Mouse (Mus musculus) myocyte (in vitro differentiated cells): ENCODE data around the gene Gprc5c.

Experiments used
- E2F4 ChIP-seq: IDR thresholded peaks from one replicate; pipeline ENCODE4 v1.6.1; 2011; ENCODE audit warnings: mild to moderate bottlenecking, control low read depth, moderate library complexity; ENCODE audit not compliant: insufficient read depth
- MAX ChIP-seq: IDR thresholded peaks from one replicate; pipeline ENCODE4 v1.6.1; 2011; ENCODE audit warnings: low read depth, mild to moderate bottlenecking, control low read depth
- MYOD1 ChIP-seq, 3 experiments: IDR thresholded peaks; one replicate each; pipeline ENCODE4 v1.6.1; 2011; ENCODE audit warnings: control low read depth in 2 of 3, low read depth in 2 of 3, mild to moderate bottlenecking in 2 of 3, moderate library complexity in 1 of 3; ENCODE audit not compliant: insufficient read length in 2 of 3, control insufficient read depth in 1 of 3
- MYOG ChIP-seq, 3 experiments: IDR thresholded peaks; one replicate each; pipeline ENCODE4 v1.6.1; 2011; ENCODE audit warnings: control low read depth in 2 of 3, low read depth in 2 of 3, mild to moderate bottlenecking in 2 of 3; ENCODE audit not compliant: insufficient read length in 2 of 3, control insufficient read depth in 1 of 3, insufficient read depth in 1 of 3
- POLR2A ChIP-seq: IDR thresholded peaks from one replicate; pipeline ENCODE4 v1.6.1; 2011; ENCODE audit warnings: low read depth, mild to moderate bottlenecking, control low read depth, moderate library complexity; ENCODE audit not compliant: insufficient read length
- POLR2AphosphoS2 ChIP-seq: IDR thresholded peaks from one replicate; pipeline ENCODE4 v1.6.1; 2011; ENCODE audit warnings: low read depth, control low read depth; ENCODE audit not compliant: insufficient read length
- REST ChIP-seq: IDR thresholded peaks from one replicate; pipeline ENCODE4 v1.6.1; 2011; ENCODE audit warnings: mild to moderate bottlenecking, control low read depth, moderate library complexity; ENCODE audit not compliant: insufficient read depth, insufficient read length
- USF1 ChIP-seq: IDR thresholded peaks from one replicate; pipeline ENCODE4 v1.6.1; 2011; ENCODE audit warnings: low read depth, mild to moderate bottlenecking, control low read depth, moderate library complexity

DNA sequence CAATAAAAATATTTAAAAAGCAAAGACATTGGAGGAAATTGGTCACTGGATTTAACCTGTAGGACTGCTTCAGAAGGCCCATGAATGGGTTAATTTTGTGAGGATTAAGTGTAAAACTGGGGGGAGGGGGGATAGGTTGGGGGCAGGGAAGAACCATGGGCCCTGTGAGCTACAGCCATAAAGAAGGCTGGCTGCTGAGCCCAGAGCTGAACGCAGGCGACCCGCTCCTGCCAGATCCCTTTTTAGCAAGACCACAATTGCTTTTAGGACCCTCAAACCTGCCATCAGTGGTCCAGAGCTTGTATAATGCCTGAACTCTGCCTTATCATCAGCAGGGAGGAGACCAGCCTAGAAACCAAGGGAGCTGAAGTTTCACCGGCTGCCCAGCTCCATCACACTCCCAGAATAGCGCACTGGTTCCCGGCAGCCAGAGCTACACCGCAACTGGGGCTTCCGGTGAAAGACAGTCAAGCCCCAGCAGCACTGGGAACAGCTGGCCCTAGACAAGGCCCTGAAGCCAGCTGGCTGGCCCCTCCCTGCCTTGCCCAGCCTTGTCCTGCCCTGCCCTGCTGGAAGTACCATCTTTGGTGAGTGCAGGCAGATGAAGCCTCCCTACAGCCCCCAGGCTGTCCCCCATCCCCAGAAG, 7.0 kb upstream of the Gprc5c start:
- TF ChIP-seq E2F4 (no peak), USF1 (no peak), POLR2A (peak; percentile 52), MYOD1 (IDR thresholded peaks at IDR 0.05; ENCODE audit: control insufficient read depth in 1 of 3, insufficient read length in 2 of 3, low read depth in 2 of 3) (peak; percentile 88 to 99 (median 96)), MYOG (IDR thresholded peaks at IDR 0.05; ENCODE audit: control insufficient read depth in 1 of 3, insufficient read depth in 1 of 3, insufficient read length in 2 of 3, low read depth in 2 of 3) (peak; percentile 98 to 99 (median 99)), MAX (no peak), POLR2AphosphoS2 (peak; percentile 44), REST (no peak)
